Mouse (Mus musculus) intestine, embryonic 16.5 days (tissue): ENCODE measurements around the gene Kpna2. TPM values are rescaled to one million over a fixed set of nuclear protein-coding genes. Genes with fewer than 3 reads are reported as not detected.
"Not testable (repeated sequence)": the region's sequence is repeated elsewhere in the genome, so short reads cannot be mapped to it uniquely, and the experiment has no call there.

Source experiments
- ATAC-seq: fragments of 200-750 bp; cut with Nextera tagmentation; 2 replicates; pipeline ENCODE4 v1.8.0; 2017; ENCODE audit warnings: moderate TSS enrichment, moderate library complexity
- H3K27ac ChIP-seq: fragments of 300-500 bp; sonication (generic); 2 replicates; pipeline ENCODE4 v1.5.1; 2014; ENCODE audit warnings: mild to moderate bottlenecking, low read length
- H3K27me3 ChIP-seq: fragments of 300-500 bp; sonication (generic); replicated peaks from 2 replicates; pipeline ENCODE4 v1.6.1; 2014; ENCODE audit warnings: low read length, control low read depth, mixed read lengths; ENCODE audit not compliant: control insufficient read depth, insufficient read depth
- H3K36me3 ChIP-seq: fragments of 300-500 bp; sonication (generic); 2 replicates; pipeline ENCODE4 v1.6.1; 2014; ENCODE audit warnings: low read length, control low read depth; ENCODE audit not compliant: control insufficient read depth, insufficient read depth
- H3K4me1 ChIP-seq: fragments of 300-500 bp; sonication (generic); 2 replicates; pipeline ENCODE4 v1.6.1; 2014; ENCODE audit warnings: low read length, control low read depth, mixed read lengths; ENCODE audit not compliant: control insufficient read depth, insufficient read depth
- H3K4me2 ChIP-seq: fragments of 300-500 bp; sonication (generic); 2 replicates; pipeline ENCODE4 v1.6.1; 2014; ENCODE audit warnings: low read depth, low read length, control low read depth
- H3K4me3 ChIP-seq: fragments of 300-500 bp; sonication (generic); 2 replicates; pipeline ENCODE4 v1.5.1; 2014; ENCODE audit warnings: mild to moderate bottlenecking, low read length
- H3K9ac ChIP-seq: fragments of 300-500 bp; sonication (generic); 2 replicates; pipeline ENCODE4 v1.6.1; 2014; ENCODE audit warnings: low read depth, low read length
- H3K9me3 ChIP-seq: fragments of 300-500 bp; sonication (generic); 2 replicates; pipeline ENCODE4 v1.6.1; 2016; ENCODE audit warnings: low read length, control low read depth; ENCODE audit not compliant: control insufficient read depth
- WGBS: fragments of 180-500 bp; shearing (Covaris S2); extraction: QIAGEN DNeasy Blood & Tissue Kit; methylation state at CpG from one replicate; pipeline ENCODE4 v1.1.7; 2014; 5-methylcytosine and 5-hydroxymethylcytosine counted together
- polyA plus RNA-seq: library from polyadenylated mRNA; unstranded; fragments of >200 nt; fragmentation: Nextera tagmentation; extraction: Ambion mirVana; gene quantifications from 2 replicates; pipeline ENCODE4 v1.2.1, GENCODE M21; 2015

Gene Kpna2
- polyA plus RNA-seq, 1 experiment from 2014 or later = 375 TPM

DNA sequence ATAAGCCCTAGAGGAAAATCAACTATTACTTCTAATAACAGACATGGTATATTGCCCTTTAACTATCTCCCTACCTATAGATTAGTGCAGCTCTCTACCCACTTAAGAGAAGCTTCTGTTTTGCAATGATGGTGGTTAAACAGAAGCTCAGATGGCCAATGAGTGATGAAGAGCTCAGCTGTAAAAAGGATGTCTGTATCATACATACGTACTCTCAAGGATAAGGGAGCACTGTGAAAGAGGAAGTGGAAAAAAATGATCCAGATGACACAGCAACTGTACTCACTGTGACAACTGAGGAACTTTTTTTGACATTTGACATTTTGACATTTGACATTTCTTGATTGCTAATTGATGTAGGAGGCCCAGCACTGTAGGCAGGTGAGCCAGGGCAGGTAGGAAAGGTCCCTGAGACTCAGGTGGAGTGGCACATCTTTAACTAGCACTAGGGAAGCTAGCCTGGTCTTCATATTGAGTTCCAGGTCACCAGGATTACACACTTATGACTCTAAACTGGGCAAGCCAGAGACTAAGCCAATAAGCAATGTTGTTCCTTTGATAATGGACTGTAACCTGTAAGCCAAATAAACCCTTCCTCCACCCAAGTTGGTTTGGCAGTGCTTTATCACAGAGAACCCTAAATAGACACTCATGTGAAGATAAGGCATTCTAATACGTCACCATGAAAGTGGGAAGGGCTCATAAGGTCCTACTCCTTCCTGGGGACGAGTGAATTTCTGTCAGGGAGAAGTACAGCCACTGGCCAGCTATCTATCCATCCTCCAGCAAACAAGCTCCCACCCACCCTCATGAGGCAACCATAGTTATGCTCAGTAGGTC lies 4.9 kb downstream of the Kpna2 start:
- no peaks in the 10 kb centered on the region for H3K9me3 ChIP-seq
- no peak overlapping the region for H3K4me3 ChIP-seq
- H3K27ac ChIP-seq = no peak overlapping the region
- H3K27me3 ChIP-seq = no peaks in the 10 kb centered on the region
- H3K4me1 ChIP-seq = peaks cover 17% of the 10 kb centered on the region
- H3K4me2 ChIP-seq = no peak overlapping the region
- WGBS = 47% methylated on average over 3 of the region's 3 CpGs
- H3K36me3 ChIP-seq = peaks cover 10% of the 10 kb centered on the region; the same call in 1 of the 2 replicates
- H3K9ac ChIP-seq = no peak overlapping the region
- 0 out of 2 replicates have a peak, but pooled peaks have one; percentile 6 for ATAC-seq

DNA sequence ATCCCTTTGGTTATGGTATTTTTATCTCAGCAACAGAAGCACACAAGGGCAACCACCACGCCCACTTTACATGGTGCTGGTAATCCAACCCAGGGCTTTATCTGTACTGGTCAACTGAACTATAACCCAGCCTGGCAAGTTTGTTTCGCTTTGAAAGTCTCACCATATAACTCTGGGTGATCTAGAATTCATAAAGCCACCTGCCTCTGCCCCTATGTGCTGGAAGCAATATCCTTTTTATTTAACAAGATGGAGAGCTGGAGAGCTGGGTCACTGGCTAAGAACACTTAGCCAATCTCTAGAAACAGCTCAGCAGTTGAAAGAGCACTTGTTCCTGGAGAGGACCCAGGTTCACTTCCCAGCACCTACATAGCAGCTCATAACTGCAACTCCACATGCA lies 12.0 kb downstream of the Kpna2 start:
- H3K4me2 ChIP-seq = no peak overlapping the region
- WGBS = 78% methylated on average over 2 of the region's 2 CpGs
- no peak for ATAC-seq
- no peaks in the 10 kb centered on the region for H3K4me1 ChIP-seq
- H3K4me3 ChIP-seq = no peak overlapping the region
- peaks cover 13% of the 10 kb centered on the region; the same call in 1 of the 2 replicates for H3K36me3 ChIP-seq
- no peaks in the 10 kb centered on the region for H3K27me3 ChIP-seq
- H3K9ac ChIP-seq = no peak overlapping the region
- H3K9me3 ChIP-seq = no peaks in the 10 kb centered on the region
- H3K27ac ChIP-seq = no peak overlapping the region

GRCm38 (mm10) chr11:106985979-106986604 lies 13.2 kb downstream of the Kpna2 start:
- ATAC-seq = peak; percentile 49; the same call in 1 of the 2 replicates
- not testable (repeated sequence) for H3K9ac ChIP-seq, H3K4me2 ChIP-seq, H3K4me3 ChIP-seq, H3K36me3 ChIP-seq, H3K4me1 ChIP-seq, H3K9me3 ChIP-seq, H3K27me3 ChIP-seq, H3K27ac ChIP-seq
- 80% methylated on average over 9 of the region's 9 CpGs for WGBS

- Histone ChIP-seq H3K36me3 (no peaks in the 10 kb centered on the region), H3K4me2 (no peak overlapping the region), H3K27ac (peak overlapping the region; percentile 35; the same call in 1 of the 2 replicates), H3K27me3 (no peaks in the 10 kb centered on the region), H3K9ac (no peak overlapping the region), H3K4me3 (no peak overlapping the region), H3K9me3 (no peaks in the 10 kb centered on the region), H3K4me1 (peaks cover 3% of the 10 kb centered on the region; the same call in 1 of the 2 replicates)
- 30% methylated on average over 5 of the region's 5 CpGs for WGBS
- peak; percentile 64 for ATAC-seq
Measured at GRCm38 (mm10) chr11:106982351-106982750, 17.0 kb downstream of the Kpna2 start.

GRCm38 (mm10) chr11:106981787-106982186 lies 17.6 kb downstream of the Kpna2 start:
- Histone ChIP-seq H3K27ac (peak overlapping the region; percentile 35; the same call in 1 of the 2 replicates), H3K4me1 (peaks cover 3% of the 10 kb centered on the region; the same call in 1 of the 2 replicates), H3K27me3 (no peaks in the 10 kb centered on the region), H3K4me3 (no peak overlapping the region), H3K9me3 (no peaks in the 10 kb centered on the region), H3K4me2 (no peak overlapping the region), H3K36me3 (no peaks in the 10 kb centered on the region), H3K9ac (no peak overlapping the region)
- no peak for ATAC-seq
- 54% methylated on average over 1 of the region's 1 CpGs for WGBS

DNA sequence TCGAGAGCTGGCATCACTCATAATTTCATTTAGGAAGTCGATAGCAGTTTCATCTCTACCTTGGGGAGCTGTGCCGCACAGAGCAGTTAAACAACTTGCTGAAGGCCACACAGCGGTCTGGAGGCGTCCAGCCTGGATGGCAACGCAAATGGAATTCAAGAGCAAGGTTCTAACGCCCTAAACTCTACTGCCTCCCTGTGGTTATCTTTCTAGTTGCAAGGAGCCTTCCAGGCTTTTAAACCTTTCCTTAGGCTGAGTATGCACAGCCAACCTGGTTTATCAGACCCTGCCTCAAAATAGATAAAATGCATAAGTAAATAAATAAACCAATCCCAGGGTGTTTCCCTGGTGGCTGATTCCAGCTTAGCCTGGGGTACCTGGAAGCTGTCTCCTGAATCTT lies 18.9 kb downstream of the Kpna2 start:
- ATAC-seq = peak; percentile 43; the same call in 1 of the 2 replicates

DNA sequence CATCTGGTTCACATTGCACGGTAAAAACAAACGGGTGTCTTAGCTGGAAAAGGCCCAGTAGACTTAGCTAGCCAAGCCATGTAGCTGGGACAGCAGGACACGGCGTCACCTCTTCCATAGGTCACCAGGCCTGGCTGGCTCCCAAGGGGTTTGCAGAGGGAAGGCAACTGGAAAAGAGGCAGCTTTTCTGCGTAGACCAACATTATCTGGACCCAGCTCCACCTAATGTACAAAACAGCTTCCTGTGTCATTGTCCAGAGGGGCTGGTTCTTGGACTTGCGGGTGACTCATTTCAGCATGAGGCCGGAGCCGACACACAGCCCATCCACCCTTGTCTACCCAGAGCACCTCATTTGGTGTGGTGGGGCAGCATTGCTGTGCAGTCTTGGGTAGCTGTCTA lies 23.1 kb downstream of the Kpna2 start:
- no peak for ATAC-seq
- 86% methylated on average over 8 of the region's 8 CpGs for WGBS
- Histone ChIP-seq H3K9ac (no peak overlapping the region), H3K4me2 (no peak overlapping the region), H3K27ac (no peak overlapping the region), H3K4me1 (no peaks in the 10 kb centered on the region), H3K27me3 (no peaks in the 10 kb centered on the region), H3K36me3 (no peaks in the 10 kb centered on the region), H3K4me3 (no peak overlapping the region), H3K9me3 (no peaks in the 10 kb centered on the region)

More for the DNA sequence above, 18.9 kb downstream of the Kpna2 start:
- Histone ChIP-seq H3K4me3 (no peak overlapping the region), H3K9ac (no peak overlapping the region), H3K27me3 (no peaks in the 10 kb centered on the region), H3K4me1 (peaks cover 3% of the 10 kb centered on the region; the same call in 1 of the 2 replicates), H3K27ac (no peak overlapping the region), H3K36me3 (no peaks in the 10 kb centered on the region), H3K4me2 (no peak overlapping the region), H3K9me3 (no peaks in the 10 kb centered on the region)
- 21% methylated on average over 7 of the region's 7 CpGs for WGBS

- ATAC-seq = no peak
- 44% methylated on average over 8 of the region's 8 CpGs for WGBS
- no peaks in the 10 kb centered on the region for H3K4me1 ChIP-seq
- no peak overlapping the region for H3K4me2 ChIP-seq
- no peak overlapping the region for H3K4me3 ChIP-seq
- H3K27me3 ChIP-seq = no peaks in the 10 kb centered on the region
- H3K9ac ChIP-seq = no peak overlapping the region
- no peak overlapping the region for H3K27ac ChIP-seq
- H3K36me3 ChIP-seq = no peaks in the 10 kb centered on the region
- no peaks in the 10 kb centered on the region for H3K9me3 ChIP-seq
Measured at GRCm38 (mm10) chr11:106975419-106976177, 23.7 kb downstream of the Kpna2 start.

DNA sequence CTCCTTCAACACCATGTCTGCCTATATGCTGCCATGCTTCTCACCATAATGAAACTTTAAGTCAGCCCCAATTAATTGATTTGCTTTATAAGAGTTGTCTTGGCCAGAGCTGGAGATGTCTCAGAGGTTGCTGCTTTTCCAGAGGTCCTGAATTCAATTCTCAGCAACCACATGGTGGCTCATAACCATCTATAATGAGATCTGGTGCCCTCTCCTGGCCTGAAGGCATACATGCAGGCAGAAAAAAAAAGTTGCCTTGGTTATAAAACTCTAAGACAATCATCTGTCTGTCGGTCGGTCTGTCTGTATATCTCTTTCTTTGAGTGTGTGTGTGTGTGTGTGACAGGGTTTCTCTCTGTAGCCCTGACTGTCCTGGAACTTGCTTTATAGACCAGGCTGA lies 24.9 kb downstream of the Kpna2 start:
- H3K27ac ChIP-seq = no peak overlapping the region

More for the DNA sequence above, 24.9 kb downstream of the Kpna2 start:
- ATAC-seq = no peak
- no peak overlapping the region for H3K4me2 ChIP-seq
- WGBS = 86% methylated on average over 2 of the region's 2 CpGs
- no peaks in the 10 kb centered on the region for H3K27me3 ChIP-seq
- H3K4me1 ChIP-seq = 0 out of 2 replicates have a peak, but pooled peaks cover 3% of the 10 kb centered on the region
- H3K36me3 ChIP-seq = no peaks in the 10 kb centered on the region
- H3K4me3 ChIP-seq = no peak overlapping the region
- H3K9ac ChIP-seq = no peak overlapping the region
- no peaks in the 10 kb centered on the region for H3K9me3 ChIP-seq
